Mouse (Mus musculus) liver, adult (tissue): ENCODE measurements around the gene Tnfaip8l2.
A peak's percentile ranks its signal among the peaks of the same experiment; 100 is the strongest.

Experiments
- GATA4 ChIP-seq: IDR thresholded peaks from 2 replicates; pipeline ENCODE4 v1.6.1; 2014; ENCODE audit warnings: mild to moderate bottlenecking, low read length; ENCODE audit not compliant: insufficient replicate concordance

Gene Tnfaip8l2

GRCm38 (mm10) chr3:95135433-95136052, 6.6 kb downstream of the Tnfaip8l2 start:
- no peak for TF ChIP-seq GATA4

- no peak for TF ChIP-seq GATA4
Observed at GRCm38 (mm10) chr3:95135023-95135422, 7.1 kb downstream of the Tnfaip8l2 start.

- no peak; the same call in 1 of the 2 replicates for TF ChIP-seq GATA4
Observed at GRCm38 (mm10) chr3:95133680-95134101, 8.5 kb downstream of the Tnfaip8l2 start, which contains the start of the genes Scnm1 and Lysmd1. Gene Scnm1 (minus strand): TSS chr3:95134011. Gene Lysmd1 (plus strand): TSS chr3:95134088.

- TF ChIP-seq GATA4: no peak
Observed at GRCm38 (mm10) chr3:95133176-95133575, 9.0 kb downstream of the Tnfaip8l2 start.

GRCm38 (mm10) chr3:95130081-95130480, 12.1 kb downstream of the Tnfaip8l2 start:
- TF ChIP-seq GATA4: no peak

GRCm38 (mm10) chr3:95129226-95129651, 12.9 kb downstream of the Tnfaip8l2 start:
- TF ChIP-seq GATA4: no peak

- TF ChIP-seq GATA4: no peak
Observed at GRCm38 (mm10) chr3:95124972-95125371, 17.2 kb downstream of the Tnfaip8l2 start.

GRCm38 (mm10) chr3:95124246-95124645, 17.9 kb downstream of the Tnfaip8l2 start, which contains the start of gene Tmod4:
Gene Tmod4 (plus strand): TSS chr3:95124476.
- no peak for TF ChIP-seq GATA4

GRCm38 (mm10) chr3:95121580-95121979, 20.6 kb downstream of the Tnfaip8l2 start:
- peak; percentile 55; the same call in 1 of the 2 replicates for TF ChIP-seq GATA4

- TF ChIP-seq GATA4: no peak
Observed at GRCm38 (mm10) chr3:95117751-95118150, 24.4 kb downstream of the Tnfaip8l2 start.

- TF ChIP-seq GATA4: no peak
Observed at GRCm38 (mm10) chr3:95112760-95113159, 29.4 kb downstream of the Tnfaip8l2 start.

- peak; percentile 3; the same call in 1 of the 2 replicates for TF ChIP-seq GATA4
Observed at GRCm38 (mm10) chr3:95110911-95111726, 31.0 kb downstream of the Tnfaip8l2 start, which contains the start of gene Vps72. Gene Vps72 (plus strand): TSS chr3:95111022.

- no peak for TF ChIP-seq GATA4
Observed at GRCm38 (mm10) chr3:95107898-95108297, 34.3 kb downstream of the Tnfaip8l2 start.

GRCm38 (mm10) chr3:95106338-95107117, 35.6 kb downstream of the Tnfaip8l2 start, which contains the start of gene Pip5k1a:
Gene Pip5k1a (minus strand): TSS chr3:95106930.
- peak; percentile 86; the same call in 1 of the 2 replicates for TF ChIP-seq GATA4
